Mouse (Mus musculus): ENCODE results near the gene Treml2.

GRCm38 (mm10) chr17:48266138-48266537, 33.2 kb upstream of the Treml2 start:
- TF ChIP-seq CHD2 (IDR thresholded peaks at IDR 0.05; ENCODE audit: low read depth, low read length) (no peak), ZNF384 (IDR thresholded peaks at IDR 0.05; ENCODE audit: low read depth, low read length) (no peak), HCFC1 (IDR thresholded peaks at IDR 0.05; ENCODE audit: borderline replicate concordance, insufficient read depth, low read length) (no peak), MAFK (IDR thresholded peaks at IDR 0.05; ENCODE audit: insufficient read depth, low read depth, low read length) (no peak)
